Mouse (Mus musculus): ENCODE results near the gene Agl.
"Not testable (repeated sequence)": the region's sequence is repeated elsewhere in the genome, so short reads cannot be mapped to it uniquely, and the experiment has no call there.

The Agl gene

GRCm38 (mm10) chr3:116748391-116749170, 59.4 kb downstream of the Agl start:
- in situ Hi-C loops (cut with MboI, MseI) = no loop called here

- in situ Hi-C loops (cut with MboI, MseI) = not testable (repeated sequence)
Measured at GRCm38 (mm10) chr3:116747648-116748047, 60.3 kb downstream of the Agl start.

- in situ Hi-C loops (cut with MboI, MseI) = no loop called here
Measured at GRCm38 (mm10) chr3:116740963-116741362, 67.0 kb downstream of the Agl start.

- in situ Hi-C loops (cut with MboI, MseI) = no loop called here
Measured at GRCm38 (mm10) chr3:116740106-116740505, 67.9 kb downstream of the Agl start.

- in situ Hi-C loops (cut with MboI, MseI) = no loop called here
Measured at GRCm38 (mm10) chr3:116737326-116737731, 70.6 kb downstream of the Agl start.

GRCm38 (mm10) chr3:116729483-116730174, 78.3 kb downstream of the Agl start:
- in situ Hi-C loops (cut with MboI, MseI) = no loop called here

- in situ Hi-C loops (cut with MboI, MseI) = no loop called here
Measured at GRCm38 (mm10) chr3:116726807-116727206, 81.2 kb downstream of the Agl start.

GRCm38 (mm10) chr3:116723496-116724481, 84.2 kb downstream of the Agl start:
- in situ Hi-C loops (cut with MboI, MseI) = no loop called here

GRCm38 (mm10) chr3:116722980-116723379, 85.0 kb downstream of the Agl start:
- in situ Hi-C loops (cut with MboI, MseI) = no loop called here

- in situ Hi-C loops (cut with MboI, MseI) = loop anchor here (10.0 kb wide), 1 partner anchor 1064 kb away; no protein-coding TSS in a partner anchor
Measured at GRCm38 (mm10) chr3:116718951-116719350, 89.0 kb downstream of the Agl start.

- in situ Hi-C loops (cut with MboI, MseI) = loop anchor here (10.0 kb wide), 1 partner anchor 1058 kb away; no protein-coding TSS in a partner anchor
Measured at GRCm38 (mm10) chr3:116713031-116713430, 94.9 kb downstream of the Agl start.

GRCm38 (mm10) chr3:116712436-116712881, 95.5 kb downstream of the Agl start, which contains the start of gene Slc35a3:
Gene Slc35a3, minus strand, starts transcription at chr3:116712831.
- in situ Hi-C loops (cut with MboI, MseI) = loop anchor here (10.0 kb wide), 1 partner anchor 1058 kb away; no protein-coding TSS in a partner anchor

- in situ Hi-C loops (cut with MboI, MseI) = loop anchor here (10.0 kb wide), 1 partner anchor 1057 kb away; no protein-coding TSS in a partner anchor
Measured at GRCm38 (mm10) chr3:116711624-116712435, 96.1 kb downstream of the Agl start.

- in situ Hi-C loops (cut with MboI, MseI) = loop anchor here (10.0 kb wide), 1 partner anchor 1056 kb away; no protein-coding TSS in a partner anchor
Measured at GRCm38 (mm10) chr3:116710941-116711340, 97.0 kb downstream of the Agl start.

- in situ Hi-C loops (cut with MboI, MseI) = no loop called here
Measured at GRCm38 (mm10) chr3:116705637-116706204, 102.2 kb downstream of the Agl start.

GRCm38 (mm10) chr3:116703835-116704234, 104.1 kb downstream of the Agl start:
- in situ Hi-C loops (cut with MboI, MseI) = no loop called here

- in situ Hi-C loops (cut with MboI, MseI) = no loop called here
Measured at GRCm38 (mm10) chr3:116702647-116703272, 105.2 kb downstream of the Agl start.

GRCm38 (mm10) chr3:116701601-116702000, 106.4 kb downstream of the Agl start:
- in situ Hi-C loops (cut with MboI, MseI) = no loop called here

- in situ Hi-C loops (cut with MboI, MseI) = no loop called here
Measured at GRCm38 (mm10) chr3:116698786-116699185, 109.2 kb downstream of the Agl start.

- in situ Hi-C loops (cut with MboI, MseI) = no loop called here
Measured at GRCm38 (mm10) chr3:116695666-116695985, 112.3 kb downstream of the Agl start.

Data from regulatory T cell (primary cell).